Mouse (Mus musculus) heart, postnatal 0 days (tissue): Measurements from ENCODE around the gene Sod3. TPM values are rescaled to one million over a fixed set of nuclear protein-coding genes. Genes with fewer than 3 reads are reported as not detected.

Experiments used
- ATAC-seq: fragments of 200-750 bp; cut with Nextera tagmentation; 2 replicates; pipeline ENCODE4 v1.8.0; 2017; ENCODE audit warnings: low read depth, moderate number of reproducible peaks, moderate library complexity; ENCODE audit not compliant: insufficient read depth
- DNase-seq: peaks from one replicate; pipeline ENCODE4 v3.0.0-alpha.2; 2016; ENCODE audit warnings: low spot score
- H3K27ac ChIP-seq: fragments of 300-500 bp; sonication (generic); 2 replicates; pipeline ENCODE4 v1.5.1; 2014; ENCODE audit warnings: low read depth, mild to moderate bottlenecking
- H3K27me3 ChIP-seq: fragments of 300-500 bp; sonication (generic); 2 replicates; pipeline ENCODE4 v1.6.1; 2014; ENCODE audit warnings: low read length, mixed read lengths; ENCODE audit not compliant: control insufficient read depth, insufficient read depth
- H3K36me3 ChIP-seq: fragments of 300-500 bp; sonication (generic); replicated peaks from 2 replicates; pipeline ENCODE4 v1.6.1; 2014; ENCODE audit warnings: low read length, mixed read lengths; ENCODE audit not compliant: control insufficient read depth, insufficient read depth
- H3K4me1 ChIP-seq: fragments of 300-500 bp; sonication (generic); 2 replicates; pipeline ENCODE4 v1.6.1; 2014; ENCODE audit warnings: antibody characterized with exemption; ENCODE audit not compliant: control insufficient read depth, insufficient read depth
- H3K4me2 ChIP-seq: fragments of 300-500 bp; sonication (generic); 2 replicates; pipeline ENCODE4 v1.6.1; 2014; ENCODE audit warnings: low read depth, mild to moderate bottlenecking, low read length, moderate library complexity
- H3K4me3 ChIP-seq: fragments of 300-500 bp; sonication (generic); 2 replicates; pipeline ENCODE4 v1.5.1; 2014; ENCODE audit warnings: low read depth, low read length
- H3K9ac ChIP-seq: fragments of 300-500 bp; sonication (generic); replicated peaks from 2 replicates; pipeline ENCODE4 v1.6.1; 2014; ENCODE audit warnings: low read depth, low read length, mixed read lengths
- H3K9me3 ChIP-seq: fragments of 300-500 bp; sonication (generic); replicated peaks from 2 replicates; pipeline ENCODE4 v1.6.1; 2016; ENCODE audit warnings: low read length; ENCODE audit not compliant: control insufficient read depth
- CTCF ChIP-seq: IDR thresholded peaks from 2 replicates; pipeline ENCODE4 v1.5.1; 2016; ENCODE audit warnings: antibody characterized with exemption, control low read depth, low read depth
- EP300 ChIP-seq: IDR thresholded peaks from 2 replicates; pipeline ENCODE4 v1.6.1; 2016; ENCODE audit warnings: antibody characterized with exemption, low read depth
- WGBS: fragments of 180-500 bp; shearing (Covaris S2); extraction: QIAGEN DNeasy Blood & Tissue Kit; methylation state at CpG from one replicate; pipeline ENCODE4 v1.1.7; 2014; 5-methylcytosine and 5-hydroxymethylcytosine counted together
- polyA plus RNA-seq: library from polyadenylated mRNA; unstranded; fragments of >200 nt; fragmentation: Nextera tagmentation; extraction: Ambion mirVana; gene quantifications from 2 replicates; pipeline ENCODE4 v1.2.1, GENCODE M21; 2015
- total RNA-seq: library from RNA; depleted of rRNA; stranded (reverse); fragments of >200 nt; gene quantifications from 2 replicates; pipeline ENCODE4 v1.2.3, GENCODE M21; 2014; ENCODE audit warnings: low replicate concordance

Sod3 gene
- total and polyA plus RNA-seq, 2 experiments from 2014 or later = 1.3 to 2.4 TPM

- Histone ChIP-seq H3K9ac (no peak overlapping the region), H3K4me1 (no peaks in the 10 kb centered on the region), H3K9me3 (no peaks in the 10 kb centered on the region), H3K4me3 (no peak overlapping the region), H3K4me2 (no peak overlapping the region), H3K27me3 (no peaks in the 10 kb centered on the region), H3K27ac (no peak overlapping the region), H3K36me3 (no peaks in the 10 kb centered on the region)
- 89% methylated on average over 8 of the region's 8 CpGs for WGBS
- ATAC-seq (no peak), DNase-seq (no peak)
- TF ChIP-seq CTCF = no peak
- TF ChIP-seq EP300 = no peak
These were observed 40.8 kb downstream of the Sod3 start for GRCm38 (mm10) chr5:52404373-52404772.

- 67% methylated on average over 7 of the region's 7 CpGs for WGBS
- Histone ChIP-seq H3K4me2 (no peak overlapping the region), H3K27ac (no peak overlapping the region), H3K4me1 (no peaks in the 10 kb centered on the region), H3K36me3 (no peaks in the 10 kb centered on the region), H3K4me3 (no peak overlapping the region), H3K27me3 (no peaks in the 10 kb centered on the region), H3K9me3 (no peaks in the 10 kb centered on the region), H3K9ac (no peak overlapping the region)
- no peak for TF ChIP-seq CTCF
- no peak for TF ChIP-seq EP300
- ATAC-seq (no peak), DNase-seq (no peak)
These were observed 45.2 kb downstream of the Sod3 start for GRCm38 (mm10) chr5:52408668-52409315.

GRCm38 (mm10) chr5:52410197-52410596 is 46.6 kb downstream of the Sod3 start:
- H3K9me3 ChIP-seq = no peaks in the 10 kb centered on the region
- H3K4me1 ChIP-seq = no peaks in the 10 kb centered on the region
- TF ChIP-seq EP300 (no peak), CTCF (no peak)
- no peaks in the 10 kb centered on the region for H3K36me3 ChIP-seq
- no peaks in the 10 kb centered on the region for H3K27me3 ChIP-seq
- ATAC-seq (no peak), DNase-seq (no peak)
- no peak overlapping the region for H3K27ac ChIP-seq
- no peak overlapping the region for H3K4me3 ChIP-seq
- no peak overlapping the region for H3K4me2 ChIP-seq
- H3K9ac ChIP-seq = no peak overlapping the region
- WGBS = 85% methylated on average over 12 of the region's 12 CpGs

- DNase-seq (no peak), ATAC-seq (no peak)
- no peak overlapping the region for H3K9ac ChIP-seq
- 53% methylated on average over 3 of the region's 3 CpGs for WGBS
- no peak overlapping the region for H3K4me2 ChIP-seq
- H3K9me3 ChIP-seq = no peaks in the 10 kb centered on the region
- H3K4me3 ChIP-seq = no peak overlapping the region
- no peak overlapping the region for H3K27ac ChIP-seq
- H3K36me3 ChIP-seq = no peaks in the 10 kb centered on the region
- no peaks in the 10 kb centered on the region for H3K4me1 ChIP-seq
- TF ChIP-seq EP300 = no peak
- H3K27me3 ChIP-seq = no peaks in the 10 kb centered on the region
These were observed 48.0 kb downstream of the Sod3 start for GRCm38 (mm10) chr5:52411567-52411966.

- Histone ChIP-seq H3K4me3 (no peak overlapping the region), H3K4me2 (no peak overlapping the region), H3K4me1 (no peaks in the 10 kb centered on the region), H3K27ac (no peak overlapping the region), H3K9ac (no peak overlapping the region), H3K9me3 (no peaks in the 10 kb centered on the region), H3K36me3 (no peaks in the 10 kb centered on the region), H3K27me3 (no peaks in the 10 kb centered on the region)
- WGBS = 67% methylated on average over 1 of the region's 1 CpGs
- no peak for TF ChIP-seq CTCF
- TF ChIP-seq EP300 = no peak
- ATAC-seq (no peak), DNase-seq (no peak)
These were observed 51.6 kb downstream of the Sod3 start for GRCm38 (mm10) chr5:52415193-52415592.

- TF ChIP-seq CTCF (no peak), EP300 (no peak)
- 77% methylated on average over 6 of the region's 6 CpGs for WGBS
These were observed 52.3 kb downstream of the Sod3 start for GRCm38 (mm10) chr5:52415917-52416316.

More at GRCm38 (mm10) chr5:52415917-52416316, 52.3 kb downstream of the Sod3 start:
- no peaks in the 10 kb centered on the region for H3K27me3 ChIP-seq
- no peak overlapping the region for H3K4me2 ChIP-seq
- H3K4me3 ChIP-seq = no peak overlapping the region
- DNase-seq = no peak
- no peak overlapping the region for H3K27ac ChIP-seq
- no peaks in the 10 kb centered on the region for H3K4me1 ChIP-seq
- no peak for ATAC-seq
- no peak overlapping the region for H3K9ac ChIP-seq
- no peaks in the 10 kb centered on the region for H3K36me3 ChIP-seq
- H3K9me3 ChIP-seq = no peaks in the 10 kb centered on the region
